Mouse (Mus musculus) thymus, postnatal 14 days (tissue): ENCODE measurements around the gene Vars2.

Experiments used
- DNase-seq: peaks from one replicate; pipeline ENCODE4 v3.0.0; 2021

Gene Vars2

GRCm38 (mm10) chr17:35691811-35692210 is 24.4 kb upstream of the Vars2 start:
- DNase-seq: no peak

- no peak for DNase-seq
Observed at GRCm38 (mm10) chr17:35689936-35690645, 22.7 kb upstream of the Vars2 start.

GRCm38 (mm10) chr17:35688347-35689175 is 21.2 kb upstream of the Vars2 start:
- DNase-seq: peak; percentile 71

GRCm38 (mm10) chr17:35685061-35685460 is 17.7 kb upstream of the Vars2 start:
- DNase-seq: no peak

GRCm38 (mm10) chr17:35681986-35682385 is 14.6 kb upstream of the Vars2 start:
- no peak for DNase-seq

- no peak for DNase-seq
Observed at GRCm38 (mm10) chr17:35680591-35680990, 13.2 kb upstream of the Vars2 start.

GRCm38 (mm10) chr17:35673416-35674035 is 6.1 kb upstream of the Vars2 start, which contains the start of gene Gtf2h4:
Gtf2h4 (minus strand) TSS chr17:35673739.
- DNase-seq: peak; percentile 94

GRCm38 (mm10) chr17:35672527-35672926 is 5.1 kb upstream of the Vars2 start:
- DNase-seq: peak; percentile 29

- DNase-seq: peak; percentile 87
Observed at GRCm38 (mm10) chr17:35671846-35672245, 4.5 kb upstream of the Vars2 start.

GRCm38 (mm10) chr17:35669731-35670130 is 2.3 kb upstream of the Vars2 start:
- peak; percentile 75 for DNase-seq

GRCm38 (mm10) chr17:35666851-35667256 is 538 bp downstream of the Vars2 start:
- peak; percentile 63 for DNase-seq

- peak; percentile 71 for DNase-seq
Observed at GRCm38 (mm10) chr17:35665957-35666515, 1.4 kb downstream of the Vars2 start.

GRCm38 (mm10) chr17:35653086-35653485 is 14.3 kb downstream of the Vars2 start:
- DNase-seq: no peak

GRCm38 (mm10) chr17:35649429-35649828 is 18.0 kb downstream of the Vars2 start:
- DNase-seq: no peak

- DNase-seq: no peak
Observed at GRCm38 (mm10) chr17:35643609-35644236, 23.7 kb downstream of the Vars2 start, which contains the start of gene Mucl3. Mucl3 (minus strand) TSS chr17:35643695.

GRCm38 (mm10) chr17:35639352-35639751 is 28.0 kb downstream of the Vars2 start:
- DNase-seq: no peak

- DNase-seq: peak; percentile 70
Observed at GRCm38 (mm10) chr17:35638475-35639190, 28.8 kb downstream of the Vars2 start.

- DNase-seq: peak; percentile 41
Observed at GRCm38 (mm10) chr17:35636363-35636762, 31.0 kb downstream of the Vars2 start.

- DNase-seq: peak; percentile 76
Observed at GRCm38 (mm10) chr17:35635699-35636111, 31.7 kb downstream of the Vars2 start.

- DNase-seq: no peak
Observed at GRCm38 (mm10) chr17:35635202-35635601, 32.2 kb downstream of the Vars2 start.

- peak; percentile 44 for DNase-seq
Observed at GRCm38 (mm10) chr17:35633992-35634391, 33.4 kb downstream of the Vars2 start.

GRCm38 (mm10) chr17:35626537-35626936 is 40.9 kb downstream of the Vars2 start, which contains the start of gene Gm9573:
Gm9573 (minus strand) TSS chr17:35626637.
- no peak for DNase-seq
